Mouse (Mus musculus) spleen, postnatal 4 days (tissue): ENCODE data around the gene Acads.
A peak's percentile ranks its signal among the peaks of the same experiment; 100 is the strongest.
"Not testable (repeated sequence)": the region's sequence is repeated elsewhere in the genome, so short reads cannot be mapped to it uniquely, and the experiment has no call there.

Experiments used
- DNase-seq, 2 experiments: peaks; one replicate each; pipeline ENCODE4 v3.0.0; 2022; ENCODE audit warnings: low spot score in 2 of 2

The Acads gene

GRCm38 (mm10) chr5:115125211-115125871, 6.2 kb upstream of the Acads start:
- DNase-seq, result peak; percentile 82 to 91

DNA sequence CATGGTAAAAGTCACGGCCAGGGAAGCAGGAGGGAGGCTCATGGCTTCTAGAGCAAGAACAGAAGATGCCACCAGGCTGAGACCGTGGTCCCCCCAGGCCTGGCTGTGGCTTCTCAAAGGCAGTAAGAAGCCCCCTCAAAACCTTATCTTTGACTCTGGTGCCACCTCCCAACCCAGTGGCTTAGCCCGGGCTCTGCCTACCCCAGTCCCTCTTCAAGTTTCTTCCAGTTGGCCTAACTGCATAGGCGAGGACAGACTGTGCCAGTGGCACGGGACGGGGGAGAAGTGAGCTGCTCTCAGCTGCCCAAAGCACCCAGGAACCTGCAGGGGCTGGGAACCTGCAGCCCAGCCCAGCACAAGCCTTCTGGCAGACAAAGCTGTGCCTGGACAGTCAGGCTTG, 5.5 kb upstream of the Acads start:
- DNase-seq, result no peak

DNA sequence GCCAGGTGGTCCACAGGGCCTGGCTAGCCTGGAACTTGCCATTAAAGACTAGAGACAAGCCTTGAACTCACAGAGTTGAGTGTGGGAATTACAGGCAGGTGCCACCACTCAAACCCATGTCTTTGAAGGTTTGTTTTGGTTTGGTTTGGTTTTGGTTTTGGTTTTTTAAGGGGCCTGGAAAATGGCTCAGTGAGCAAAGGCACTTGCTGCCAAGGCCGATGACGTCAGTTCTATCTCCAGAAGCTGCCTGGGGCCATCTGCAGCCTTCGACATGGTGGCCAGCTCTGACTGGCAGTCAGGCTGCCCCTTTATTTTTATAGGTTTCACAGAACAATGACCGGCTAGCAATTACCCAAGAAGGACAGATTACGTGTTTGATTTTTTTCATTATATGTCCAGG, 1.8 kb upstream of the Acads start:
- DNase-seq, result no peak

DNA sequence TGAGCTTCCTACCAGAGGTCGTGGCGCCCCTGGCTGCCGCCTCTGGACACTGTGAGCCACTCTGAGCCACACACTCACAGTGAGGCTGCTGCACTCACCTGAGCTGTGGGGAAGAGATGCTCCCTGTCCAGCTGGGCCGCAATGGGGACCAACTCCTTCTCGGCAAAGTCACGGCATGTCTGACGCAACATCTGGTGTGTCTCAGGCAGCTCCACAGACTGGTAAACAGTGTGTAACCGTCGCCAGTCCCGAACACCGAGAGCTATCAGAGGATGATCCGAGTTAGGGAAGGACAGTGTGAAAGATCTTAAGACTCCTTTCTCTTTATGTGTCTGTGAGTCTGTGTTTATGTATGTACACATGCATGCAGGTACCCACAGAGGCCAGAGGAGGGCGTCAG, 1.7 kb downstream of the Acads start:
- DNase-seq, result no peak

- no peak for DNase-seq
Measured at GRCm38 (mm10) chr5:115116426-115116825, 2.7 kb downstream of the Acads start.

- DNase-seq, result no peak
Measured at GRCm38 (mm10) chr5:115114501-115114900, 4.6 kb downstream of the Acads start.

GRCm38 (mm10) chr5:115113244-115113643, 5.9 kb downstream of the Acads start:
- DNase-seq, result no peak

GRCm38 (mm10) chr5:115111156-115111555, 8.0 kb downstream of the Acads start:
- DNase-seq, result no peak

DNA sequence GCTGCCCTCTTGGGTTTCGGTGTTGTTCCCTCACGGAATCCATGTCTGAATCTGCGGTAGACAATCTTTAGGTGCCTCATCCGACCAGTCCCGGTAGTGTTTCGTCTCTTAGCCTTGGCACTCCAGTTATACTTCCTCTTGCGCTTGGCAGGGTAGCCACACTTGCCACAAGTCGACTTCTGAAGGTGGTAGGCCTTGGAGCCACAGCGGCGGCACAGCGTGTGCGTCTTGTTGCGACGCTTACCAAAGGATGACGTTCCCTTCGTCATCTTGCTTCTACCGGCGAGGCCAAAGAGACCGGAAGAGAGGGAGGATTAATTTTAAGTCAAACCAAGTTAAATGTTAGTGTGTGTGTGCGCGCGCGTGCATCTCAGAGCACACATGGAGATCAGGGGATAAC, 15.9 kb downstream of the Acads start:
- not testable (repeated sequence) for DNase-seq

DNA sequence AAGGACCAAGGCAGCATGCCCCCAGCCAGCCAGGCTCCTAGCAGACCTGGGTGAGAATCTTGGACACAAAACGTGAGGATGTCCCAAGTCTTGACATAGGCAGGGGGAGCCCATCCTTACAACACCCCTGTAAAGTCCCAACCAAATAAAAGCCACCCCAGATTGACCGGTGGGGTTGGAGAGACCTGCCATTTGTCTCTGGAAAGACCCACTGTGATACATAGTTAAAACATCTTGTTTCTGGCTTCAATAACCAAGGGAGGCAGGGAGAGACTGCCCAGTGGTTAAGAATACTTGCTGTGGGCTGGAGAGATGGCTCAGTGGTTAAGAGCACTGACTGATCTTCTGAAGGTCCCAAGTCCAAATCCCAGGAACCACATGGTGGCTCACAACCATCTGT, 16.9 kb downstream of the Acads start:
- no peak for DNase-seq

DNA sequence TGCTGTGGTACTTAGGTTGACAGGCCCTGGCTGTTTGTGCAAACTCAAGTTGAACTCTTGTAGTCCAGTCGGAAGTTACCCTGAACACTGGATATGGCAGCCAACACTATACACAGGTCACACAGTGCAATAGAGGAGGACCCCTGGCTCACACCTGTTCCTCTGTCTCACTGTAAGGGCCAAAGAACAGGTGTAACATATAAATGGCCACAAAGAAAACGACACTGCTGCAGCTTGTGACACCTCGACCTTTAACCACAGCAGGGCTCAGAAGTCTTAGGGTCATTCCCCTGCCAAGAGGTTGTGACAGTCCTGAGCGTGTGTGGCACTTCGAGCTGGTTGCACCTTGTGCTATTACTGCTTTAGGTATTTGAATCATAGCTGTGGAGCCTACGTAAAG, 18.7 kb downstream of the Acads start:
- no peak for DNase-seq

- DNase-seq, result no peak
Measured at GRCm38 (mm10) chr5:115099991-115100390, 19.2 kb downstream of the Acads start.

- DNase-seq, result no peak
Measured at GRCm38 (mm10) chr5:115099530-115099929, 19.6 kb downstream of the Acads start.

DNA sequence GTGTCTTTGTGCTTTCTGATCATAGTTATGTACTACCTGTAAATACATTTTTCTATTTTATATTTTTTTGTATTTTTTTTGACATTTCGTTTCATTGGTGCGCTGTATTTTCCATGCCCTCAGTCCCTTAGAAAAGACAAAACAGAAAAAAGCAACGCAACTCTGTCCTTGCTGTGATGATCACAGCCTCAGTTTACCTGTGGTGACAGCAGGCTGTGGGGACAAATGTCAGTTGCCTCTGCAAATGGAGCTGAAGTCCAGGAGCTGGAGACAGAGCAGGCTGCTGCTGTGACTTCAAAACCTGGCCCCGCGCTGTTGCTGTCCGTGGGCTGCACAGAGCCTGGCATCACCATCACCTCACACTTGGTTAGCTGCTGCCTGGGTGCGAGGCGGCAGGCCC, 21.0 kb downstream of the Acads start, which contains the start of gene Gm10401:
Gene Gm10401, minus strand, starts transcription at position 101 of the 400 bp plus-strand sequence.
- no peak for DNase-seq

- DNase-seq, result no peak
Measured at GRCm38 (mm10) chr5:115091776-115092175, 27.4 kb downstream of the Acads start.

DNA sequence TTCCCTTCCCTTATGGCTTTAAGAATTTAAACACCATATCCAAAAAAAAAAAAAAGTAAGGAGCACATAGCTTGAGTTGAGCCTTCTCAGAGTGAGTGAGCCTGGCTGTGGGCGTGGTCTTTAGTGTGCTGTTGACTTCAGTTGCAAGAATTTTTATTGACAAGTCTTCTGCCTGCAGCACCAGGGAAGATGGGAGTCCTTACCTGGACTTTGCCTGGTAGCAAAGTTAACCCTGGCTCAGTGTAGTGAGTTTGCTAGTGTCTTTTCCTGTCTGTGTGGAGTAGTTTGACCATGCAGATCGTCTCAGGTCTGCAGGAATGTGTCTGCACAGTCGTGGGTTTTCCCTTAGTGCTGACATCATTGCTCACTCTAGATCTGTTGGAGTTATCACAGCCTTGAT, 28.1 kb downstream of the Acads start:
- DNase-seq, result no peak

DNA sequence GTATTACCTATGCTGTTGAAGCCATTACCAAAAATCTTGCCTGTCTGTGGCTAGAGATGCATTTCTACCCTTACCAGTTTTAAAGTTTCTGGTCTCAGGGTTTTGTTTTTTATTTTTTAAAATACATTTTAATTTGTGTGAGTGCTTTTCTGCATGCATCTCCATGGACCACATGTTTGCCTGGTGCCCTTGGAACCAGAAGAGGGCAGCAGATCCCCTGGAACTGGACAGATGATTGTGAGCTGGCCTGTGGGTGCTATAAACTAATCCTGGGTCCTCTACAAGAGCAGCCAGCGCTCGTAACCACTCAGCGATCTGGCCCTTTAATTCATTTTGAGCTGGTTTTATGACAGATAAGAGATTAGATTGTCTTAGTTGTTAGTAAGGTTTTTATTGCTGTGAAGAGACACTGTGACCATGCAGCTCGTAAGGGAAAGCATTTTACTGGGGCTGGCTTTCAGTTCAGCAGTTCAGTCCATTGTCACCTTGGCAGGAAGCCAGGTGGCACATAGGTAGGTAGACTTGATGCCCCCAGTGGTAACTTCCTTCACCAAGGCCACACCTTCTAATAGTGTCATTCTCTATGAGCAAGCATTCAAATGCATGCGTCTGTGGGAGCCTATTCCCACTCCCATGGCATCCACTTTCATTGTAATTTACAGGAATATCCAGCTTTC, 29.4 kb downstream of the Acads start:
- no peak for DNase-seq

- no peak for DNase-seq
Measured at GRCm38 (mm10) chr5:115085675-115086074, 33.5 kb downstream of the Acads start.

DNA sequence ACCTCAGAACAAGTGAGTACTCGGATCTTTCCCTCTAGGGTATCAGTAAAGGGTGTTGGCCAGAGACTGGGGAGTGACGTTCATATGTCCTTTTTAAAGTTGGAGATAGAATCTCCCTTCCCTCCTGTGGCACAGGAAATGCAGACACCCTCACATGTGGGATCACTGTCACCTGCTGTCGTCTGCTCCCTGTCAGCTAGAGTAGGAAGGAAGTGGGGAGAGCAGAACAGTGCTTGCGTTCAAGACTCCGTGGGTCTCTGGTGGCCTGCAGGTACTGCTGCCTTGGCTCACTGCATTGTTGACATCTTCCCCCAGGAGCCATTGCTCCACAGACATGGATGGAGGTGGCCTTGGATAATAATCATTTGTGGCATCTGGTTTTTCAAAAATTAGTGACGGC, 35.7 kb downstream of the Acads start:
- no peak for DNase-seq

- no peak for DNase-seq
Measured at GRCm38 (mm10) chr5:115081636-115082035, 37.5 kb downstream of the Acads start.

DNA sequence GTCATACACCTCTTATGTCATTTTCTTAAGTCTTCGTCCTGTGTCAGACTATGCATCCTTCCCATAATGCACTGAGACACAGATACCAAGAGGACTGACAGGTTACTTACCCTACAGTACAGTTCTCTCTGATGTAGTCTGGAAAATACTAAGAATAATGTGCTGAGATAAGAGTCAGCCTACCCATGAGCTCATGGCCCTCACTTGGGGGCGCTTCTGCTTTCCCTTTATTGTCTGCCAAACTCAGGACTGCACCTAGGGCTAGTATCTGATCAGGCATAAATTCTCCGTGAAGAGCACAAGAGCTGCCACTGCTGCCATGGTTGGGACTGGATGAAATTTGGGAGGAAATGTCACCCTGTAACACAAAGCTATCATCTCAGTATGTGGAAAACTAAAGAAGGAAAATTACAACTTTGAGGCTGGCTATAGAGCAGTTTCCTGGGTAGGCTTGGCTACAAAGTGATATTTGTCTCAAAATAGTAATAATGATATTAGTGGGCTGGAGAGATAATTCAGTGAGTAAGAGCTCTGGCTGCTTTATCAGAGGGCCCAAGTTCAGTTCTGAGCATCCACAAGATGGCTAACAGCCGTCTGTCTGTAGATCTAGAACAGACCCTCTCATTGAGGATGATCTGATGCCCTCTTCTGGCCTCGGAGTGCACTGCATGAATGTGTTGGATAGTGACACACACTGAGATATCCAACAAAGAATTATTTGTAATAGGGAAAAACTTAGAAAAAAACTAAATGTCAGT, 42.8 kb downstream of the Acads start:
- DNase-seq, result peak; percentile 84 to 90

- DNase-seq, result no peak
Measured at GRCm38 (mm10) chr5:115074749-115075148, 44.4 kb downstream of the Acads start.

DNA sequence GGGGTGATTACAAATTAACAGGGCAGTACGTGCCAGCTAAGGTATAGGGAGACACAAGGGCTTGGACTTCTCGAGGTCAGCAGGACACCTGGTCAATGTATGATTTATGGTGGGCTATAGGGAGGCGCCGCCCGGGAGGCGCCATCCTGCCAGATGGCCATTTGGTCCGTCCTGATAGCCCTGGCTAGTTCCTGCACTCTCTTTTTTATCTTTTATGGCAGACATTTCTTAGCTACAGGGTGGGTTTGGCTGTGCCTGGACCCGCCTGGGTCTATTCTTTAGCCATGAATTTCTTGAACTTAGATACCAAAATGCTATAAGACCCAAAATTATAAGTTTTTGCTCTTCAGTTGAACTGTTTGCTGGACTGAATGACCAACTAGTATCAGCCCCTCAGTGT, 45.8 kb downstream of the Acads start:
- peak in 1 of 2 experiments; percentile 33 for DNase-seq
